Mouse (Mus musculus) CD4-positive, CD25-positive, alpha-beta regulatory T cell, adult 2 months (primary cell): ENCODE measurements around the gene Spaca1.
"Not testable (repeated sequence)": the region's sequence is repeated elsewhere in the genome, so short reads cannot be mapped to it uniquely, and the experiment has no call there.

ENCODE experiments used
- DNase-seq: peaks from one replicate; pipeline ENCODE4 v3.0.0-alpha.2; 2012; ENCODE audit warnings: low read depth, low spot score

Gene Spaca1

DNA sequence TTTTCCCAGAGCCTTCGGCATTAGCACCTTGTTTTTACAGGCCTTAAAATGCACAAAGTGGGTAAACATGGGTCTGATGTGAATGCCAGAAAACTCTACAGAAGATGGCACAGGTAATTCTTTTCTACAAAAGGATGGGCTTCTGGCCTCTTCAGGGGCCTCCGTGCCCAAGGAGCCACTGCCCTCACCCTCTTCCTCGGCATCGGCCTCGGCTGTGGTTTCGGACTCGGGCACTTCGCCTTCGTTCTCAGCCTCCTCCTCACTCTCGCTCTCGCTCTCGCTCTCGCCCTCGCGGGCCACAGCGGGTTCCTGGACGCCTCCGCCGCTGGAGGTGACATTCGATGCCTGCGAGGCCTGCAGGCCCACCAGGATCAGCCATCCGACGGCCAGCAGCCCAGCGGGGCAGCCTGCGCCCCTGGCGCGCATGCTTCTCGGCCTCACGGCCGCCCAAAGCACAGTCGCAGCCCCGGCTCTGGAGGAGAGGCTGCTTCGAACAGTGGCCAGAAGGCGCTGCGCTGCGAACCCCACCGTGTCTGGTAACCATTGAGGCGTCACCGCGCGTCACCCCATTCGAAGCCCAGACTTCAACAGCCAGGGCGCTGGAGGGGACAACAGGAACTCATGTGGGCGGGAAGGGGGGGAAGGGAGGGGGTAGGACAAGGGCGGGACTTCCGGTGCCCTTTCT lies at the start of gene Spaca1:
Gene Spaca1 (minus strand): TSS at position 621 of the 685 bp plus-strand sequence.
- DNase-seq: peak; percentile 59

DNA sequence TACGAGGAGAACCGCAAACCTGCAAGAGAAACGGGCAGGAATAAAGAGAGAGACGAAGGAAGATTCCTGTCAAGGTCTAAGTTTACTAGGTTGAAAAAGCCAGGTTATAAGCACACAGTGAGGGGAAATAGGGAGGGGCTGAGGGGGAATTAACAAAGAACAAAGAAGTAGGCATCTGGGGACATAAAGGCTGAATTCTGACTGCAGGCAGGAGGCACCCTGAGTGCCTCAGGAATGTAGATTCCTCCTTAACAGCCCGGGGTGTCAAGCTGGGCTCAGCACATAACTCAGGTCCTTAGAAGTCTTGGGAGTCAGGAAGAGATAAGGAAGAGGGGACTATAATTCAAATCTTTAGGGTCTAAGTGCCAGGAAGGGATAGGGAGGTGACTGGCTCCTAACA lies 37.3 kb upstream of the Spaca1 start:
- not testable (repeated sequence) for DNase-seq

DNA sequence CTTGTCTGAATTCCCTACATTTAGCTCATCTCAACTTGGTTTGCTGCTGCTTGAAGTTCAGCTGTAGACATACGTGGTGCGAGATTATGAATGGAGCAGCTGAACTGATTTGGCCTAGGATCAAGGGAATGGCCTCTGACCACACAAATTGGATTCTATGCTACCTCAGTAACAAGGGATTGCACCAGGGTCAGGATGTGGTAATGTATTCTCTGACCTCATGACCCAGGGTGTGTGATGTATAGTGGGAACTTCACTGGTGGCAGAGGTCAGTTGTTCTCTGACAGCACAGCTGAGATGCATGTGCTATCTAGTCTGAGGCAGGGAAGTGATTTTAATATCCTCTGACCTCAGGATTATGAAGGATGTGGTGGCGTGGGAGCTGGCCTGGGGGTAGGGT lies 31.1 kb upstream of the Spaca1 start:
- DNase-seq: no peak

DNA sequence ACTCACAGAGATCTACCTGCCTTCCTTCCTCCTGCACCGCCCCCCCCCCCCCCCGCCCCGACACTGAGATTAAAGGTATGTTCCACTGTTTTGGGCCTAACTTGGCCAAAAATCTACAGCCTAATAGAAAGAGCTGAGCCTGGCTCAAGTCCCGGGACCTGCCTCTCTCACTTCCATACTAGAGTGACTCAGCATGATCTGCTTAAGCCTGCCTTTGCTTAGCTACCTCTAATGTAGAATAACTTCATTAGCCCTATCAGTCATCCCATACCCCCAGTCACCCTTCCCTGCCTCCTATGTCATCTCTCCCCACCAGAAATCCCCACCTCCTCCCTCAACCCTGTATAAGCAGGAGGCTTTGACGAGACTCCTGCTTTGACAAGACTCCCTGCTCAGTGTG lies 19.0 kb upstream of the Spaca1 start:
- no peak for DNase-seq

DNA sequence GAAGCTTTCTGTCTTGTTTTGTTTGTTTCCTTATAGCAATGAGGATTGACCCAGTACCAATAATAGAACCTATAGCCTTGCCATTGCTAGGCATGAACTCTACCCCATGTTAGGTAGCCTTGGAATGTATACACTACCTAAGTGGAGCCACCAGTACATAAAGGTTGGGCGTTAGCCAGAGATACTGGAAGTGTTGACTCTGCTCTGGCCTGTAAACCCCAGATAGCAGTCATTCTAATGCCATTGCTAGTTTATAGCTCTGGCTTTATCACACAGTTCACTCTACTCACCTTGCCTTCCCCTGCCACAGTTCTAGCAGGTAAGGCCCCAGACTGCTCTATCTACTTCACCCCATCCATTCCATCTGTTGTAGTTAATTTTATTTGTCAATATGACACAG lies 8.3 kb upstream of the Spaca1 start:
- no peak for DNase-seq

DNA sequence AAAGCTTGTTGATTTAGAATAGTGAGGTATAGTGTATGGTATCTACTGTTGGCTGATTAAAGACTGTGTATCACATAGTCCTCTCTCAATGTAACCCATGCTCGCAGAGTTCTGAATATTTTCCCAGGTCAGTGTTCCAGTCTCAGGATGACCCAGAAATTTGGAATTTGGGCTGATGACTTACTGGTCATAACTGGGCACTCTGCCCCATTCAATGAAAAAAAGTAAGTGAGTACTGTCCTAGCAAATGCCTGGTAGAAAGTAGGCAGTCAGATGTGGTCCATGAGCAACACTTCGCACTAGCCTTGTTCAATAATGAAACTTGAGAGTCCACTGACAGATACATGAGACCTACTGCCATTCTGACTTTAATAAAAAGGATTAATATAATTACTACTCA lies 23.2 kb downstream of the Spaca1 start:
- no peak for DNase-seq

DNA sequence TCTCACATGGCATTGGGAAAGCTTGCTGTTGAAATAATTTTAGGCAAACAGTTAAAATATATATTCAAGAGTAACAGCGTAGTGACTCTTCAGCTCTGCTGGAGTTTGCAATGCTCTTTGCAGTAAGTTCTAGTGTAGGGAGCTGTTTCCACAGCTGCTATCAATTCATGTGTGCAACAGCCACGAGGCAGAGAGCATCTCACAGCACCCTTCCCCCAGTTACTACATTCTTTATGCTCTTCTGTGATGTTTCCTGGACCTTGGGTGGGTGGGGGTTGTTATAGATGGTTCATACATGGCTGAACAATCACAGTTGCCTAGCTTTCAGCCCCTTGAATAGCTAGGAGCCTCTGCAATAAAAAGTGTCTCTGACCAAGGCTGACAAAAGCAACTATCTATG lies 28.5 kb downstream of the Spaca1 start:
- no peak for DNase-seq

DNA sequence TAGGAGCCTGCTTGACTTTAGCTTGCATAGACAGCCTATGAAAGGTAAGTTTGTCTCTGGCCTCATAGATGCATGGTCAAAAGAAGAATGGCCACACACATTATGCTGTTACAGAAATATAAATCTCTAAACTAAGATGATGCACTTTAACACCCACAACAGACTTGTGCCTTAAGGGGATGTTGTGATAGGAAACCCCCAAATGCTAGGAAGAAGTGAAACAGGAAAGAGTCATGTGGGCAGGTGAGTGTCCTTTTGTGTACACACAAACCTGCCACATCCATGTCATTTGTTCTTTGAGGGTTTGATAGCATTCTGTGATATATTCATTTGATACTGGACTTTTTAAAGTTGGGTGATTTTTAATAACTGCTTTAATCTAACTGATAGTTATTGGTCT lies 53.6 kb downstream of the Spaca1 start:
- no peak for DNase-seq

DNA sequence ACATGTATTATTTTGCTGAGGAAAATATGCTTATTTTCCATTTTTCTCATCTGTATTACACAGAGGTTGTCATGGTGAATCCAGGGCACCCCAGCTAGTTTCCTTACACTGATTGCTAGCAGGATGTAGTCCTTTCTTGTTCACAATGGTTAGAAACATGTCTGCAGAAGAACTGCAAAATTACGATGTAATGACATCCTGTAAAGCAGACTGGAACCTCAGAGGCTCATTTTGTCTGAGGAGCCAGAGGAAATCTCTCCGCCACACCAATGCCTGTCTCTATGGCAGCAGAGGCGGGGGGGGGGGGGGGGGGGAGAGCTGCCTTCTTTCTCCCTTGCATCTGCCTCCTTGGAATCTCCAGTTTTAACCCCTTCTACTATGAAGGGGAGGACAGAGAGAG lies 57.3 kb downstream of the Spaca1 start:
- peak; percentile 48 for DNase-seq

DNA sequence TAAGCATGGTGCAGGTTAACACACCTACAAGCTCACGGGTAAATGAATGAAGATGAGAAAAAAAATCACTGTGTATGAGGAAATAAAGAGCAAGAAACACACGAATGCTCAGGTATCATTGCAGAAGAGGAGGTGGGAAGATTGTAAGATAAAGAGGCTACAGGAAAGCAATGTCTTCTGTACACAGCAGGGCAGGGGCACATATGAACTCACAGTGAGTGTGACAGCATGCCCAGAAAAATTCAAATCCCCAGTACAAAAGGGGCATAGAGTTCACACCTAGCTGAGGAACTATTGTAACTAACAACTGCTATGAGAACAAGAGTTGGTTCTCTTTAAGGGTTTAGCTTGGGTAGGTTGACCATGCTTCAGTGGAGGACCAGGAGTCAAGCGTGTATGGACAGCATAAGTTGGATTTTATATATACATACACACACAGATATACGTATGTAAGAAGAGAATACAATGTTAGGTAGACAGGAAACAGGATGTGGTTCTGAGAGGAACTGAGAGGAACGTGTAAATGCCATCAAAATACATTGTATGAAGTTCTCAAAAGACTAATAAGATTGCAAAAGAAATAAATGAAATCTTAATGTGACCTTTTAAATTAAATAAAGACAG lies 61.4 kb downstream of the Spaca1 start:
- peak; percentile 69 for DNase-seq
